ENCODE assay signal across 7 mouse cellular contexts in genomic region chr16:87454419-87455179, GRCm38 (mm10). TPM values are rescaled to one million over a fixed set of nuclear protein-coding genes. Genes with fewer than 3 reads are reported as not detected.
A peak's percentile ranks its signal among the peaks of the same experiment; 100 is the strongest.
DNase-seq lines count a peak whose midpoint lies in the region; ATAC-seq and TF ChIP-seq lines count a peak whose summit lies in the region.

Usp16 (plus strand) TSS chr16:87454703.

- peak; percentile 52 for TF ChIP-seq POLR2A in kidney, adult 2 months (IDR thresholded peaks at IDR 0.05; ENCODE audit: low read depth, low read length)
- peak; percentile 80 for TF ChIP-seq POLR2A in spleen, adult 2 months (IDR thresholded peaks at IDR 0.05; ENCODE audit: low read depth, low read length)

- H3K27ac ChIP-seq in embryonic facial prominence, embryonic 13.5 days: peak within 1 kb of the TSS; percentile 73
- peak within 1 kb of the TSS; percentile 65 for H3K27ac ChIP-seq in kidney, adult 2 months (ENCODE audit: insufficient read depth, low read depth, low read length)
- H3K27ac ChIP-seq in limb, embryonic 12.5 days: peak within 1 kb of the TSS; percentile 85
- peak within 1 kb of the TSS; percentile 76 for H3K27ac ChIP-seq in midbrain, embryonic 15.5 days
- peak within 1 kb of the TSS; percentile 85 for H3K27ac ChIP-seq in spleen, adult 2 months (ENCODE audit: insufficient read depth, low read length)

- peak within 1 kb of the TSS; percentile 83 for H3K4me2 ChIP-seq in embryonic facial prominence, embryonic 13.5 days
- peak within 1 kb of the TSS; percentile 86 for H3K4me2 ChIP-seq in limb, embryonic 12.5 days
- peak within 1 kb of the TSS; percentile 61 for H3K4me2 ChIP-seq in midbrain, embryonic 15.5 days

- no peaks in the 10 kb centered on the region for H3K9me3 ChIP-seq in embryonic facial prominence, embryonic 13.5 days
- H3K9me3 ChIP-seq in limb, embryonic 12.5 days: no peaks in the 10 kb centered on the region
- H3K9me3 ChIP-seq in midbrain, embryonic 15.5 days: no peaks in the 10 kb centered on the region

- no peak for TF ChIP-seq CTCF in kidney, adult 2 months (conservative IDR thresholded peaks at IDR 0.05; ENCODE audit: insufficient read depth, insufficient read length, low read depth, low read length)
- no peak for TF ChIP-seq CTCF in spleen, adult 2 months (IDR thresholded peaks at IDR 0.05; ENCODE audit: extremely low read depth, insufficient read depth, insufficient read length, insufficient replicate concordance)

- H3K27me3 ChIP-seq in embryonic facial prominence, embryonic 13.5 days: no peaks in the 10 kb centered on the region
- no peaks in the 10 kb centered on the region for H3K27me3 ChIP-seq in kidney, adult 2 months (replicated peaks; ENCODE audit: control insufficient read depth, insufficient read depth, low read length)
- no peaks in the 10 kb centered on the region for H3K27me3 ChIP-seq in limb, embryonic 12.5 days
- H3K27me3 ChIP-seq in midbrain, embryonic 15.5 days (replicated peaks): no peaks in the 10 kb centered on the region
- H3K27me3 ChIP-seq in spleen, adult 2 months (ENCODE audit: control insufficient read depth, insufficient read depth, low read length): no peaks in the 10 kb centered on the region

- peak within 1 kb of the TSS; percentile 94 for H3K4me3 ChIP-seq in embryonic facial prominence, embryonic 13.5 days
- H3K4me3 ChIP-seq in kidney, adult 2 months (ENCODE audit: insufficient read depth, low read depth, low read length): peak within 1 kb of the TSS; percentile 71
- peak within 1 kb of the TSS; percentile 89 for H3K4me3 ChIP-seq in limb, embryonic 12.5 days (replicated peaks)
- H3K4me3 ChIP-seq in midbrain, embryonic 15.5 days: peak within 1 kb of the TSS; percentile 64
- peak within 1 kb of the TSS; percentile 92 for H3K4me3 ChIP-seq in spleen, adult 2 months (ENCODE audit: extremely low read depth, insufficient read depth, insufficient read length)

- 8% methylated on average over 45 of the region's 45 CpGs for WGBS in embryonic facial prominence, embryonic 13.5 days
- 4% methylated on average over 45 of the region's 45 CpGs for WGBS in kidney, adult 2 months
- 8% methylated on average over 45 of the region's 45 CpGs for WGBS in limb, embryonic 12.5 days
- 8% methylated on average over 44 of the region's 45 CpGs for WGBS in midbrain, embryonic 15.5 days
- 14% methylated on average over 45 of the region's 45 CpGs for WGBS in spleen, adult 2 months

- peak within 1 kb of the TSS; percentile 91 for H3K9ac ChIP-seq in embryonic facial prominence, embryonic 13.5 days
- H3K9ac ChIP-seq in limb, embryonic 12.5 days (replicated peaks): peak within 1 kb of the TSS; percentile 90
- peak within 1 kb of the TSS; percentile 70 for H3K9ac ChIP-seq in midbrain, embryonic 15.5 days

- H3K4me1 ChIP-seq in embryonic facial prominence, embryonic 13.5 days: peaks cover 8% of the 10 kb centered on the region
- peaks cover 3% of the 10 kb centered on the region; the same call in 1 of the 2 replicates for H3K4me1 ChIP-seq in kidney, adult 2 months (ENCODE audit: control insufficient read depth, insufficient read depth, low read length)
- H3K4me1 ChIP-seq in limb, embryonic 12.5 days (replicated peaks): peaks cover 9% of the 10 kb centered on the region
- H3K4me1 ChIP-seq in midbrain, embryonic 15.5 days: peaks cover 20% of the 10 kb centered on the region
- H3K4me1 ChIP-seq in spleen, adult 2 months (ENCODE audit: control insufficient read depth, insufficient read depth, insufficient read length): peaks cover 9% of the 10 kb centered on the region; the same call in 1 of the 2 replicates

- peak; percentile 97 for ATAC-seq in embryonic facial prominence, embryonic 13.5 days (ENCODE audit: insufficient number of reproducible peaks, insufficient read depth, low FRiP score, low TSS enrichment, low read depth)
- peak; percentile 96 for ATAC-seq in limb, embryonic 12.5 days (ENCODE audit: insufficient number of reproducible peaks, insufficient read depth, low FRiP score, low TSS enrichment, low read depth)
- ATAC-seq in midbrain, embryonic 15.5 days (replicated peaks): peak; percentile 99

- DNase-seq in adrenal gland, postnatal 36 days: peak; percentile 96 to 97
- peak; percentile 96 to 98 for DNase-seq in heart, adult 18-20 months
- DNase-seq in kidney, adult 2 months: peak; percentile 95
- DNase-seq in spleen, adult 2 months (ENCODE audit: low read depth in 1 of 2, low spot score in 2 of 2): peak; percentile 80 to 93

- H3K36me3 ChIP-seq in embryonic facial prominence, embryonic 13.5 days: no peaks in the 10 kb centered on the region
- H3K36me3 ChIP-seq in kidney, adult 2 months (ENCODE audit: control insufficient read depth, insufficient read depth, low read length): no peaks in the 10 kb centered on the region
- peaks cover 14% of the 10 kb centered on the region; the same call in 1 of the 2 replicates for H3K36me3 ChIP-seq in limb, embryonic 12.5 days
- H3K36me3 ChIP-seq in midbrain, embryonic 15.5 days (replicated peaks): no peaks in the 10 kb centered on the region
- peaks cover 1% of the 10 kb centered on the region; the same call in 1 of the 2 replicates for H3K36me3 ChIP-seq in spleen, adult 2 months (ENCODE audit: control insufficient read depth, insufficient read depth, low read length)

RNA-seq across cellular contexts. Expression of gene Usp16, which starts in this region (rescaled TPM):
- total RNA-seq in adrenal gland, postnatal 36 days (2021): 10 to 100 TPM; 78.0 to 78.3 TPM
- 55.4 and 57.1 TPM in 2 replicates for polyA plus RNA-seq in embryonic facial prominence, embryonic 13.5 days (2015; fragmentation: Nextera tagmentation; extraction: Ambion mirVana)
- total RNA-seq in heart, adult 18-20 months (2021): 10 to 100 TPM; 30.6 to 39.8 TPM
- 19.5 and 20.6 TPM in 2 replicates for polyA plus RNA-seq in kidney, adult 2 months (2012; rRNA removed)
- polyA plus RNA-seq in limb, embryonic 12.5 days (2016; fragmentation: Nextera tagmentation; extraction: Ambion mirVana): 43.9 and 45.6 TPM in 2 replicates
- polyA plus RNA-seq in midbrain, embryonic 15.5 days (2015; fragmentation: Nextera tagmentation; extraction: Ambion mirVana): 49.5 and 49.8 TPM in 2 replicates
- 8.9 and 15.6 TPM in 2 replicates for polyA plus RNA-seq in spleen, adult 2 months (2012; rRNA removed)

Comparison
In these comparisons a context has a peak if more than half of its experiments do, and no peak if none do; other contexts are left out.
1. Peak in every context shown above with its lines: DNase-seq, ATAC-seq, H3K4me3 ChIP-seq and H3K27ac ChIP-seq.